Mouse (Mus musculus): ENCODE results near the gene Frem1. TPM values are rescaled to one million over a fixed set of nuclear protein-coding genes. Genes with fewer than 3 reads are reported as not detected.

The Frem1 gene
- total RNA-seq, 2 experiments from 2014 or later, result not detected

DNA sequence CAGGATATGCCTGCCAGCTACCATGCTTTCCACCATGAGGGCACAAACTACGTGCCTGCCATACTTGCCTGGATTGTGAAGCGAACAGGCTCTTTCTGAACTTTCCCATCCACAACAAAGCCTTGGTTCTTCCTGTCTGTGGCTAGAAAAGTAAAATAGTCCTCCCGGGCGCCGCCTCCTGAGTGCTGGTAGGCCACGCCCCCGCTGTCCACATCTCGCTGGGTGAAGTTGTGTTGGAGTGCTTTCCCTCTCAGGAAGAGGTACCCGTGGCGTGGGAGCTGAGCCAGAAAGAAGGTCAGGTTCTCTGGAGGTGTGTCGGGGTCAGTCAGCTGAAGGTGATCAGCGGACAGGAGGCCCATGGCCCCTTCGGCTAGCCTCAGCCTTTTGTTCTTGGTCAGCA, 111.9 kb downstream of the Frem1 start:
- no peak for ATAC-seq (replicated peaks; ENCODE audit: low FRiP score, poor library complexity, severe bottlenecking)

DNA sequence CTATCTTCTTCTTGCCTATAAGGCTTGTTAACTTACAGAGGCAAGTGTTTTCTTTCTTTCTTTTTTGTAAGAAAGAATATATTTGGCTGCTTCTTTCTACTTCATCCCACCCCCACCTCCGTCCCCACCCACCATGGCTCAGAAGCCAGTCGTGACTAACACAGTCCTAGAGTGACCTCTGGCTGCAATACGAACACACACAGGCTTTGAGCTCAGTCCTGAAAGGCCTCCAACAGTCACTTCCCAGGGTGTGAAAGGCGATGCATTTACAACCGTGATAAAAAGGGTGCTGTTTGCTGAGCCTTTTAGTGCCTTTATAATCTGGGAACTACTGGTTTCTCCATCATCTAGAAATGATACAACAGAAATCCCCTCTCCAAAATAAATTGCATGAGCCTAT, 117.8 kb downstream of the Frem1 start:
- no peak for ATAC-seq (replicated peaks; ENCODE audit: low FRiP score, poor library complexity, severe bottlenecking)

DNA sequence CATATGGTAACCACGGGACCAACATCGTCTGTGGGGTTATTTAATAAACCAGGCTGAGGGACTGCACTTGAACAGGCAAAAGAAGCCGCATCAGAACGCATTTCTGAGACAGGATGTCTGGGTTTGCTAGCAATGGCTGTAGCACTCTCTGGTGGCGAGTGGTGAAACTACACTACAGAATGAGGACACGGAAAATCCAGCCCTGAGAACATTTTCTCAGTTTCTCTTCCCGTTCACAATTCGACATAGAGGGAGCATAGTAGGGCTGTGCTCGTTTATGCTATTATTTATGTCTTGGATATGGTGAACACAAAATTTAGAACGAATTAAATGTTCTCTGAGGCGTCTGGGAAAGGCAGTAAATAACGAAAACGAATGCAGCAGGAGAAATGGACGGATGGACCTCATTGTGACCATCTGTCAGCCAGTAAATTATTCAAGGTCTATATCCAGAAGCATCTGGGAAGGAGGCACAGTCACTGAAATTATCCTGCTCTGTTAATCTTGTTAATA, 118.4 kb downstream of the Frem1 start:
- ATAC-seq (replicated peaks; ENCODE audit: low FRiP score, poor library complexity, severe bottlenecking), result no peak

DNA sequence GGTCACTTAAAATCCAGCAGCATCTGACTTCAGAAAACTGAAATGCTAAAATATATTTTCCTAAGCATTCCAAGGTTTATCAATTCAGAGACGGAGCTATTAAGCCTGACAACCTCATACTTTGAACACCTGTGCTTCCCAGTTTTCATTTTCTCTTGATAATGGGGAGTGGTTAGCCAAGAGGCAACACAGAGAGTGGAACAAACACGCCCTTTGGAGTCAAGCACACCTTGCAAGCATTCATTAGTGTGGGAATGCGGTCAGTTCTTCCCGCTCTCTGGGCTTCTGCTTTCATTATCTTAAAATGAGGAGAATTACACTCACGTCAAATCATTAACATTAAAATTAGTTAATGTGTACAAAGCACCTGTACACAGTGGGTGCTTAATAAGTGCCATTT, 122.1 kb downstream of the Frem1 start:
- no peak for ATAC-seq (replicated peaks; ENCODE audit: low FRiP score, poor library complexity, severe bottlenecking)

DNA sequence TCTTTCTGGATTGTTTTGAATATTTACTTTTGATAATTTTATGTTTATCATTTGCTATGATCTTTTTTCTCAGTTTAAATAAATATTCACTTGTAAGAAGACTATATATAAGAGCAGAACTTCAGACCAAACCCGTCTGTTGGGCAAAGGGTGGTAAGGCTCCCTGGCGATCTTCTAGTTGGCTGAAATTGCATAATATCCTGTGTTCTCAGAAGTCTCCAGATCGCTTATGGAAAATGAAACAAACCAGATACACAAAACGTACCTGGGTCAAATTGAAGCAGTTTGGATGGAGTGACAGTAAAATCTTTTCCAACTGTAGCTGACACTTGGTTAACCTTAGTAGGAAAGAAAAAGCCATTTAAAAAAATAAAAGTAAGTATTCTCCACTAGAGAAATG, 130.2 kb downstream of the Frem1 start:
- ATAC-seq (replicated peaks; ENCODE audit: low FRiP score, poor library complexity, severe bottlenecking), result no peak

DNA sequence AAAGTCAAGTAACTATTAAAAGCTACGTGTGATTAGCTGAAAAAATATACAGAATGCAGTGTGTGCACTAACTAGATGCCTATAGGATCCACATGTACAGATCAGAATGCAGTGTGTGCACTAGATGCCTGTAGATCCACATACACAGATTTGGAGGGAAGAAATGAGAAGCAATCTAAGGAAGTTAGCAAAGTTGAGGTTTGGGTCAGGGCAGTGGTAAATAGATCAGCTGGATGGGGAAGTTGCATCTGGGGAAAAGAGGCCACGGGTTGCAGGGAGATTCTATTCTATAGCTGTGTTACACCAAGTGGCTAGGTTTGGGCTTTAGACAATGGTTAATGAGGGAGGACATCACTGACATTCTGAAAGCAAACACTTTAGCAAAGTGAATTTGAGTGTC, 133.5 kb downstream of the Frem1 start:
- ATAC-seq (replicated peaks; ENCODE audit: low FRiP score, poor library complexity, severe bottlenecking), result no peak

DNA sequence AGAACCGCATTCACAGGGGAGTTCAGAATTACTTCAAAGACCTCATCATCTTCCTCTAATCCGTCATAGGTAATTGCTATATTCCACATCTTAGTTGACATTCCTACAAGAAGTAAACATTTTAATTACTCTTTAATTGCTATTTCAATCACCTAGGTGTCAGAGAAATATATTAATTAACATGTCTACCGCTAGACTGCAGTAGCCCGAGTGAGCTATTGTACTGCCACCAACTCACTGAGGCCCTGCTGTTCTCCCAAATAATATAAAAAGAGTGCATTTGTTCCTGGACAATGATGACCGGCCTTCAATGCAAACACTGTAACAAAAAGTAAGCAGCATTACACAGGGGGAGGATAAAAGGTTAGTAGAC, 135.5 kb downstream of the Frem1 start:
- no peak for ATAC-seq (replicated peaks; ENCODE audit: low FRiP score, poor library complexity, severe bottlenecking)

DNA sequence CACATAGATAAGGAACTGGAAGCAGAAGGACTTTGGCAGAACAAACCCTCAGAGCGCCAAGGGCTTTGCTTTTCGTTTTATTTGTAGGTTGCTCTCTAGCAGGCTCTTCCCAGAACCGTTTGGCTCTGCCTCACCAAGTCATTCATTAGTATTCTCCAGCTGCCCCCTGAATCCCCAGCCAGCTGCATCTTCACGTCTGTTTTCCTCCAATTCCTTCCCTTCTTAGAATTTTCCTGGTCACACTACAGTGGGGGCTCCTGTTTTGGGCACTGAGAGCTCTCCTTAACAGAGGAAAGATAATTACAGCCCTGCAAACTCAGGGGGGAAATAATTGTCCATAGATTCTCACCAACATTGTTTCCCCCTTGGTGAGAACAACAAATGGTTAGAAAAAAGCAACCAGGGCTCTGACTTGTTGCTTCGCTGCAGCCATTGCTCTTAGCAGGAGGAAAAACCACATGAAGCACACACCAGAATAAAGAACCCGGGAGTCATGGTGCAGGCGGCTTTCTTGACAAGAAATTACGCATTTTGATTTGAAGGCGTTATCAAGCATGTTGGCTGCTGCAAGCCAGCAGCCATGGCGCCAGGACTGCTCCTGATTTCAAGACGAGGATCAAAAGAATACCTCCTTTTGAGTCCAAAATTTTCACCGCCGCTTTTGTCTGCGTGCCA, 136.0 kb downstream of the Frem1 start:
- ATAC-seq (replicated peaks; ENCODE audit: low FRiP score, poor library complexity, severe bottlenecking), result no peak

DNA sequence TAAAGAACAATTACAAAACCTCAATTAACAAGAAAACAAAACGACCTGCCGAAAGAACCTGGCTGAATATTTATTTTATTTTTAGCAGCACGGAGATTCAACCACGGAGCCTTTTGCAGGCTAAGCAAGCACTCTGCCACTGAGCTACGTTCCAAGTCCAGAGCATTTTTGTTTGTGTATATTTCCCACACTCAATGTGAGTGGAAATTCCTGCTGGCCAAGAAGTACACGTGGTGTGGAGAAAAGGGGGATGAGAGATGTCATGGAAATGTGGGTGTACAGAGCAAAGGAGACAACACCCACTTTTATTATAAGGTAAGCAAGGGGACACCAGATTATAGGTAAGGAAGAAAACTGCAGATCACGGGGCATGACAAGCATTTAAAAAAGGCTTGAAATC, 136.6 kb downstream of the Frem1 start:
- ATAC-seq (replicated peaks; ENCODE audit: low FRiP score, poor library complexity, severe bottlenecking), result no peak

DNA sequence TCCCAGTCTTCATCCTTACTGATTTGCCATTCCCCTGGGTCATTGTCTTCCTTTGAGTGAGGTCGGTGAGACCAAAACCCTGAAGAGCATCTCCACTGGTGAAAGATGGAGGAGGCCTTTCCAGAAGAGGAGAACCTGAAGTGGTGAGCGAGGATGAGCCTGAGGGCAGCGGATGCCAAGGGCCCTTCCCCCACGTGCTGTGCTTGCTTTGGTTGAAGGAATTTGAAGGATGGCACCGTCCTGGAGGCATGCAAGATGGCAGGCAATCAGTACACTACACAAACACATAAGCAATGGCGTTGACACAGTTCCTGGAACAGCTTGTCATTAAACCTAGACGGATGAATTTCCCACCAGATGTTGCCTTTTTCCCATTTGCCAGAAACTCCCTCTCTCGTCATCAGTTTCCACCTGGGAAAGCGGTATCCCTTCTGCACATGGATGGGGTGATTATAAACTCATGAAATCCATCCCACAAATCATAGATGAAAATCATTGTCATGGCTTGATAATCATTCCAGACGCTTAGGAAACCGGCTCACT, 137.5 kb downstream of the Frem1 start:
- no peak for ATAC-seq (replicated peaks; ENCODE audit: low FRiP score, poor library complexity, severe bottlenecking)

DNA sequence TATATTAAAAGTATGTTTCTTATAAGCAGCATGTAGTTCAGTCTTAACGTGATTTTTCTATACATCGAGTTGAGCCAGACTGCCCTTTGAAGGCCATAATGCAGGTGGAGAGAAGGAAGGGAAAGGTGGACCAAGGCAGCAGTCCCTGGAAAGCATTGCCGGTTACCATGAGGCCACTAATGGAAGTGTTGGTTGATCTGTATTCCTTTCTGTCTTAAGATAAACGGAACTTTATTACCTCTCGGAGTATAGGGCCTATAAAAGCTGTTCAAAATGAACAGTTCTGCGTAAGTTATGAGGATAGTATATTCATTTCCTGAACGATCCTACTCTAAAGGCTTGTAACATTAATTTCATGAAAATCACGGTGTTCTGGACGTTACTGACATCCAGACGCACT, 156.9 kb downstream of the Frem1 start:
- ATAC-seq (replicated peaks; ENCODE audit: low FRiP score, poor library complexity, severe bottlenecking), result no peak

DNA sequence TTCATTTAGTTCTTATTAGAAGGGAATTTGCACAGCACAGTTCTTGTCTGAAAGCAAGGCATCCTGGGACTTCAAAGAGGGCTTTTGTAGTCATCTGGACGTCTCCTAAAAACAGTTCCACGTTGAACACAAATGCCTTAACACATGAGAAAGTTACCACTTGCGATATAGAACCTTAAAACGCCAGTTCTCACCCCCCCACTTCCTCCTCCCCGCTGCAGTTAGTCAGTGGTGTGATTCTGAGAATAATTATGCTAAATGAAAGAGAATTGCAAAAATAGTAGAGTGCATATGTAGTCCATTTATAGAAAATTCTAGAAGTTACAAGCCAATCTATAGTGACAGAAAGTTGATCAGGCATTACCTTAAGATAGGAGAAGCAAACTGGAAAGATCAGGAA, 159.9 kb downstream of the Frem1 start:
- no peak for ATAC-seq (replicated peaks; ENCODE audit: low FRiP score, poor library complexity, severe bottlenecking)

DNA sequence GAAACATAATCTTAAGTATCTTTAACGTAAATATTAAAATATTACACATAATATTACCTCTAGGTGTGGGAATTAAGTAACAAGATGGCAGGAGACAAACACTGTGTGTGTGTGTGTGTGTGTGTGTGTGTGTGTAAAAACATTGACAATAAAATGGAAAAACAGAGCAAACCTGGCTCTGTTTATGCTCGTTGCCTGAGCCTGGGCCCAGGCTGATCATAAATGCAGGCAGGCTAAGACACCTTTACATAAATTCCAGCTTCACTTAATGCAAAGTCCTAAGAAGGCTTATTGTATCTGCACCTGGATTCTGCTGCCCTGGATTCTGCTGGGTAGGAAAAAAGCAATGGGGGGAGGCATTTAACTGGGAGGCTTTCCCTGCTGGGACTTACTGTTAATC, 160.6 kb downstream of the Frem1 start:
- ATAC-seq (replicated peaks; ENCODE audit: low FRiP score, poor library complexity, severe bottlenecking), result no peak

DNA sequence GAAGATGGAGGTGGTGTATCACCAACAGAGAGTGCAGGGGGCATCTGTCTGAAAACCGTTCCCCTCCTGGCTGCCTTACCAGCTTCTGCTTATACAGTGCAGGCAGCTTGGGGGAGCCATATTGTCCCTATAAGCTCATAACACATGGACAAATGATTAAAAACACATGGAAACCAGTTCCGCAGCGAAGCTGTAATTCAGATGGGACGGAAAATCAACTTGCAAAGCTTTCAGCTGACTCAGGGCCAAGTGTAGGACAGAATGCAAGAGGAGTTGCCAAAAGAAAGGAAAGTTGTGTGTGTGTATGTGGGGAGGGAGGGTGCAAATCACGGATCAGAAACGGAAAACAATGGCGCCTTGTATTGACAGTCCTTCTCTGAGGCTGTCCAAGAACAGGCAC, 161.1 kb downstream of the Frem1 start:
- ATAC-seq (replicated peaks; ENCODE audit: low FRiP score, poor library complexity, severe bottlenecking), result no peak

DNA sequence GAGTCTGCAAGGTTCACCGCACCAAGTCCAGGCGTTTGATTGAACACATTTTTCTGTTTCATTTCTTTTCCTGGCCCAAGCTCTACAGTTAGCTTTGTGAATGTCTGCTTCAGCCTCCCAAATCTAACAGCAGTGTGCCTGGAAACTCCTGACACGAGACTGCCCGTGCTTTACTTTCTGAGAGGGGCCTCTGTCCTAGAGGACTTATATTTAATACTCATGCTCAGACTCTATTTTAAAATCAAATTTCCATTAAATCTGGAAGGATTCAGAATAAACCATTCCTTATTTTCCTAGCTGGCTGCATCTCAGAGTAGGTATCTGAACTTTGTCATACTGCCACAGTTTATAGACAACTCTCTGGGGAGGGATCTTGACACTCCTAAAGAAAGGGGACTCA, 161.6 kb downstream of the Frem1 start:
- no peak for ATAC-seq (replicated peaks; ENCODE audit: low FRiP score, poor library complexity, severe bottlenecking)

DNA sequence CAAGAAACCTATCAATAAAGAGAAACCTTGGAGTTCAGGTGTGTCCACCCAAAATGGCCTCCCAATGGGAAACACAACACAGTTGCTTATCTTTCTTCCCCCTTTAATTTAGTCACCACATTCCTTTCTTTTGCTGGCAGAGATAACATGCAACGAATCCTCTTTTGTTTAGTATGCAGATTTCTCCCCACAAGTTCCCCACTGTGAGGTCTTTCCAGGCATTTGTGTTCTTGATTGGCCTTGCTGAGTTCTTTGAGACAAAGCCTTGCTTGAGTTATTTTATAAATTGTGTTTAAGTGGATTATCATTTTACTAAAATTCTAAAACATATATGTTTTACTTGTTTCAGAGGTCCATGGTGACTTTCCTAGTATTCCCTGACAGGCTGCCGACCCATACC, 166.0 kb downstream of the Frem1 start:
- no peak for ATAC-seq (replicated peaks; ENCODE audit: low FRiP score, poor library complexity, severe bottlenecking)

DNA sequence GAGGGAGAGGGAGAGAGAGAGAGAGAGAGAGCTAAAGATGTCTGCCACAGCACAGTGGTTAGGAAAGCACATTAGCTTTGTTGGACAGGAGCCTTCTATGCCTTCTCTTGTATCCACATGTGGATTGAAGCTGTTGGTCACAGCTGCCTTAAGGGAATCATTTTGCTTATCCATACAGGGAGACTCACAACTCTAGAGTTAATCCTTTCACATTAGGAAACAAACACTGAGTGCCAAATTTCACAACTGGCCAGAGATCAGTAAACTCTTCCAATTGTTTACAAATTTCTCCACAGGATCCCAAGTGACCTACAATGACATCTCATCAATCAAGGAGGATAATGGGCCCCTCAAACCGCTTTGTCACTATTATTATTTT, 166.6 kb downstream of the Frem1 start:
- ATAC-seq (replicated peaks; ENCODE audit: low FRiP score, poor library complexity, severe bottlenecking), result no peak

DNA sequence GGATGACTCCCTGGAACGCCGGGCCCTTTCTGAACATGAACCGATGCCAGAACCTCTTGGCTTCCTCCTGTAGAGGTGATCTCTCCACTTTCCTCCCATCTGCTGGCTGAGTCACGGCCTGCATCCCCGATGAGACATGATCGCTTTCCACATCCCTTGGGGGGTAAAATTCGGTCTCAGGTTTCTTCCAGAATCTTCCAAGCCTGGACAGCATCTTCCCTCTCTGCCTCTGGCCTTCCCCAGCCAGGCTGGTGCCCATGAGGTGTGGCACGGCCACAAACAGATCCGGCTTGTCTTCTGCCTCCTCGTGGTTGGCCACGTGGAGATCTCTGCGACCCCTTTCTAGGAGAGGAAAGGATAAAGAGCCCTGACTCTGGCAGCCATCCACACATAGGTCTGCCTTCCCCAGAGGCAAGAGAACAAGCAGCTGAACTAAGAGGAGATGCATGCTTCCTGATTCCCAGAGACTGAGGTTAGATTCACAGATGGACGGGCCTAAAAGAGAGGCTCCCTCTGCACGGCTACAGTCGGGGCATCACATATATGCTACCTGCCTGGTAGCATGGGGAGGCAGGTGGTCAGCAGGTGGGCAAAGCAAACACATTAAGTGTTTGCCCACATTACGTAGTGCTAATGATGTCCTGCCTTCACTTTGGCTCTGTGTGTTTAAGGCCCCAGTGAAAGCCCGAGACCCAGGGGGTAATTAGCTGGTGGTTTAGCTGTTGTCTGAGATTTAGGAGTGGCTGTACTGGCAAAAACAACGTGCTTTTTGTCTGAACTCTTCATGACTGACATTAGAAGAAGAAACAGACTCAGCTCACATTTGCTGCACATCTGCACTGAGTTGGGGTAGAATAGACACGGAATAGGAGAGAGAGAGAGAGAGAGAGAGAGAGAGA, 167.3 kb downstream of the Frem1 start, which contains the start of gene Cer1:
TSS of gene Cer1 (minus strand) at position 513 of the 899 bp plus-strand sequence.
- ATAC-seq (replicated peaks; ENCODE audit: low FRiP score, poor library complexity, severe bottlenecking), result no peak

DNA sequence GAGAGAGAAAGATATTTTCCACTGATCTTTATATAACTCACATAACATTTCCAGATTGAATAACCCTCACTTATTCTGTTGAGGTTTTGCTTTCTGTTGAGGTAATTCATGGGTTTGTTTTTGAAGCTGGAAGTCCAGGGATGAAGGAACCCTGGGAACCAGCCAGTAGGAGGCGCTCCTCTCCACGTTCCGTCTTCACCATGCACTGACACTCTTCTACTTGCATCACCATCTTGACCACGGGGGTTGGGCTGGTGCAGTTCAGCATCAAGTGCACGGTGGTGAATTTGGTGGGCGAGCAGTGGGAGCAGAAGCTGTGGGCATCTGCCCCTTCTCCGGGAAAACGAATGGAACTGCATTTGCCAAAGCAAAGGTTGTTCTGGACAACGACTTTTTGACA, 169.6 kb downstream of the Frem1 start:
- ATAC-seq (replicated peaks; ENCODE audit: low FRiP score, poor library complexity, severe bottlenecking), result no peak

DNA sequence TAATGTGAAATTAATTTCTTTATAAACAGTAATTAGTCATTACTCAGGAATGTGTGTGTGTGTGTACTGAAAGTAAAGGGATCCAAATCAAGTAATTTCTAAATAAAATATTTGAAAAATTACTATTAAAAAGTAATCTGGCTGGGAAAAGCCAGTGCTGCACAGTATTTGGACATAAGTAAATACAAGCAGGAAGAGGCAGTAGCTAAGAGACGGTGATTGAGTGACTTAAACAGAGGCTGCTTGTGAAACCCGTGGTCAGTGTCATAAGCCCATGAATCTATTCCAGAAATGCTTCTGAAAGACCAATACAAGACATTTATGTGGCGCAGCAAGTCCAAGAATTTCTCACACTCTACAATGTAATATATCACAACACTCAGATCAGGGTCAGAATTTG, 170.8 kb downstream of the Frem1 start:
- ATAC-seq (replicated peaks; ENCODE audit: low FRiP score, poor library complexity, severe bottlenecking), result no peak

DNA sequence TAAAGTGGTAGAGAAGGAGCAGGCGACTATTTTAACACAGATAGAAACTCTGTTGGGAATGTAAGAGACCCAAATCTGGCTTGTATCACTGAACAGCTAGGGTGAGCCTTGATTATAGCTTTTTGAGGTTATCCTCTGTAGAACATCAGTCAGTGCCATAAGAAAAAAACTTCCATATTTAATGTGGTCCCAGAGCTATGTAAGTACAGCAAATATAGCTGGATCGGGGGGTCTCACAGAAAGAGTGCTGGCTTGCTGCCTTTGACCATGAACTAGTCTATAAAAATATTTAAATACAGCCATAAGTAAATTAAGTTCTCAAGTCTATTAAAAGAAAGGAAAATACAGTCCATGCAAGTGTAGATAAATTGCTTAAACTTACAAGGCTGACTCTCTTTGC, 171.9 kb downstream of the Frem1 start:
- ATAC-seq (replicated peaks; ENCODE audit: low FRiP score, poor library complexity, severe bottlenecking), result no peak

Data from erythroblast, adult 5-6 weeks (primary cell).